Mouse (Mus musculus): ENCODE data around the gene Mrps7. TPM values are rescaled to one million over a fixed set of nuclear protein-coding genes. Genes with fewer than 3 reads are reported as not detected.

Mrps7 gene
- total RNA-seq, 2 experiments from 2014 or later = 66.8 to 72.4 TPM

GRCm38 (mm10) chr11:115606733-115607132, 3.0 kb downstream of the Mrps7 start:
- intact Hi-C loops (cut with DNase I) = no loop called here
- no peak for DNase-seq

GRCm38 (mm10) chr11:115608421-115609399, 5.0 kb downstream of the Mrps7 start:
- no peak for DNase-seq
- intact Hi-C loops (cut with DNase I) = no loop called here

- intact Hi-C loops (cut with DNase I) = no loop called here
- no peak for DNase-seq
Measured at GRCm38 (mm10) chr11:115609576-115609975, 5.9 kb downstream of the Mrps7 start.

- no peak for DNase-seq
- intact Hi-C loops (cut with DNase I) = loop anchor here (5.0 kb wide), 1 partner anchor 124 kb away; no protein-coding TSS in a partner anchor
Measured at GRCm38 (mm10) chr11:115611173-115611572, 7.4 kb downstream of the Mrps7 start.

- intact Hi-C loops (cut with DNase I) = loop anchor here (5.0 kb wide), 1 partner anchor 125 kb away; no protein-coding TSS in a partner anchor
- peak; percentile 77 to 80 for DNase-seq
Measured at GRCm38 (mm10) chr11:115612059-115612409, 8.3 kb downstream of the Mrps7 start.

- DNase-seq = peak; percentile 89 to 94
- intact Hi-C loops (cut with DNase I) = loop anchor here (5.0 kb wide), 1 partner anchor 125 kb away; no protein-coding TSS in a partner anchor
Measured at GRCm38 (mm10) chr11:115612410-115613137, 8.8 kb downstream of the Mrps7 start, which contains the start of gene Mif4gd. Gene Mif4gd, minus strand, starts transcription at chr11:115612969.

- no peak for DNase-seq
- intact Hi-C loops (cut with DNase I) = loop anchor here (5.0 kb wide), 1 partner anchor 126 kb away; no protein-coding TSS in a partner anchor
Measured at GRCm38 (mm10) chr11:115613138-115613945, 9.6 kb downstream of the Mrps7 start.

GRCm38 (mm10) chr11:115614346-115615107, 10.8 kb downstream of the Mrps7 start:
- intact Hi-C loops (cut with DNase I) = loop anchor here (5.0 kb wide), 1 partner anchor 127 kb away; no protein-coding TSS in a partner anchor
- no peak for DNase-seq

GRCm38 (mm10) chr11:115615108-115615825, 11.5 kb downstream of the Mrps7 start:
- no peak for DNase-seq
- intact Hi-C loops (cut with DNase I) = no loop called here

- intact Hi-C loops (cut with DNase I) = no loop called here
- DNase-seq = no peak
Measured at GRCm38 (mm10) chr11:115615875-115616274, 12.2 kb downstream of the Mrps7 start.

- no peak for DNase-seq
- intact Hi-C loops (cut with DNase I) = no loop called here
Measured at GRCm38 (mm10) chr11:115616371-115616770, 12.6 kb downstream of the Mrps7 start.

GRCm38 (mm10) chr11:115616893-115617292, 13.2 kb downstream of the Mrps7 start:
- intact Hi-C loops (cut with DNase I) = no loop called here
- no peak for DNase-seq

GRCm38 (mm10) chr11:115618001-115618400, 14.3 kb downstream of the Mrps7 start:
- intact Hi-C loops (cut with DNase I) = no loop called here
- no peak for DNase-seq

GRCm38 (mm10) chr11:115618732-115619516, 15.2 kb downstream of the Mrps7 start:
- intact Hi-C loops (cut with DNase I) = no loop called here
- DNase-seq = no peak

GRCm38 (mm10) chr11:115619949-115620348, 16.2 kb downstream of the Mrps7 start:
- DNase-seq = no peak
- intact Hi-C loops (cut with DNase I) = no loop called here

- intact Hi-C loops (cut with DNase I) = no loop called here
- no peak for DNase-seq
Measured at GRCm38 (mm10) chr11:115623487-115624070, 19.9 kb downstream of the Mrps7 start.

GRCm38 (mm10) chr11:115625877-115626276, 22.2 kb downstream of the Mrps7 start:
- intact Hi-C loops (cut with DNase I) = no loop called here
- DNase-seq = peak in 1 of 2 experiments; percentile 39

Measured in gastrocnemius, postnatal 36 days (tissue).